Mouse (Mus musculus) ES-E14 (cell line): Measurements from ENCODE around the gene Gm21497.
"Not testable (repeated sequence)": the region's sequence is repeated elsewhere in the genome, so short reads cannot be mapped to it uniquely, and the experiment has no call there.

Experiments used
- CHD2 ChIP-seq: IDR thresholded peaks from 2 replicates; pipeline ENCODE4 v1.6.1; 2014; ENCODE audit warnings: mild to moderate bottlenecking, low read depth, low read length, inconsistent platforms
- HCFC1 ChIP-seq: IDR thresholded peaks from 2 replicates; pipeline ENCODE4 v1.6.1; 2012; ENCODE audit warnings: low read length, inconsistent platforms, borderline replicate concordance; ENCODE audit not compliant: insufficient read depth
- MAFK ChIP-seq: IDR thresholded peaks from 2 replicates; pipeline ENCODE4 v1.6.1; 2014; ENCODE audit warnings: mild to moderate bottlenecking, low read depth, low read length, inconsistent platforms; ENCODE audit not compliant: insufficient read depth
- ZC3H11A ChIP-seq: IDR thresholded peaks from 2 replicates; pipeline ENCODE4 v1.6.1; 2012; ENCODE audit warnings: low read depth, mild to moderate bottlenecking, inconsistent platforms, low read length, borderline replicate concordance
- ZNF384 ChIP-seq: IDR thresholded peaks from 2 replicates; pipeline ENCODE4 v1.6.1; 2012; ENCODE audit warnings: low read depth, low read length, inconsistent platforms

- TF ChIP-seq HCFC1, ZNF384, CHD2, ZC3H11A, MAFK: not testable (repeated sequence)
Measured at GRCm38 (mm10) chrY:61646446-61646845, at the start of gene Gm21497.
